Mouse (Mus musculus): Measurements from ENCODE around the gene Foxa1. TPM values are rescaled to one million over a fixed set of nuclear protein-coding genes. Genes with fewer than 3 reads are reported as not detected.

The Foxa1 gene
- total RNA-seq, 2 experiments from 2014 or later: not detected

DNA sequence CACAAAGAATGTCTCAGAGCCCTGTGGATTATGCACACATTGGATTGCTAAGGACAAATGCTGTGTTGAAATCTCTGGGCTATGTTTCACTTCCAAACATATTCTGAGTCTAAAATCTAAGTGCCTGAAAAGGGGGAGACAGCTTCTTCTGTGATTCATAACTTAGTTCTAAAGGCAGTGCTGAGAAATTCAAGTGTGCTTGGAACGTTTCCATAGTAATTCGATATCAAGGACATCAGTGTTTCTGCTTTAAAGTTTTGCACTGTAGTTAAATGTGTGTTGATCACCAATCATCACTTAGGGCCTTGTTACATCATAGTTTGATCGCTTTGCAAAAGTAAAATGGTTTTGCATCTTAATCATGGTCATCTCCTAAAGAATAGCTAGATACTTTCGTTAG, 37.0 kb downstream of the Foxa1 start:
- intact Hi-C loops (cut with DNase I): no loop called here

DNA sequence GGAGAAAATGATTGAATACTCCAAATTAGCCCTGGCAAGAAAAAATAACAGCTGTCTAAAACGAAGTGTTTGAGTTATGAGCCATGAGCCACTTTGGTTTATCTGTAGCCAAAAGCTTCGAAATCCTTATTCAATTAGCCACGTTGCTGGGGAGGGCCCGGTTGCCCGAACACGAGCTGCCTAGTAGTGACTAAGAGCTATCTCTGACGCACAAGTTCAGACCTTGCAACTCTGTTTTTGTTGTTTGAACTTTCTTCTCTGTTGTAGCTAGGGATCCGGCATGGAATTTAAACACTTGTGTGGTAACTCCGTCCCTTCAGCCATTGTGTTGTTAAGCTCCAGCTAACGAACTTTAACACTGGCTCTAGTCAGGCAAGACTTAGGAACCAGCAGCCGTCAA, 37.8 kb downstream of the Foxa1 start:
- intact Hi-C loops (cut with DNase I): no loop called here
- DNase-seq (ENCODE audit: low spot score): no peak

More for the DNA sequence above, 37.0 kb downstream of the Foxa1 start:
- no peak for DNase-seq (ENCODE audit: low spot score)

DNA sequence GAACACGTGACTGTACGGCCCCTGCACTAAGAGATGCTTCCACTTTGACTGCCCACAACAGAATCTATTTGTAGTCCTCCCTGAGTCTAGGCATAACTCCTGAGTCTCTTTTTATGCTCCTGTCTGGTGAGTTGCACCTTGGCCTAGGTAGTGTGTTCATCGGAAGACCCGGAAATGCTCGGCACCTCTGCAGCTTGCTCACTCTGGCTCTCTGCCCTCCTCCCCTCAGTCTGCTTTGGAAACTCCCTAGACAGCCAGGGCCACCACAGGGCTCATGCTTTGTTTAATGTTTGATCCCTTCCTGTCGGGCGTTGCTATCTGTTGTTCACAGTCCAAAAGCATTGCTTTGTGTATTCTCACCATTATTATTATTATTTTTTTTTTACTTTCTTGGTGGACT, 41.4 kb downstream of the Foxa1 start:
- intact Hi-C loops (cut with DNase I): no loop called here
- no peak for DNase-seq (ENCODE audit: low spot score)

DNA sequence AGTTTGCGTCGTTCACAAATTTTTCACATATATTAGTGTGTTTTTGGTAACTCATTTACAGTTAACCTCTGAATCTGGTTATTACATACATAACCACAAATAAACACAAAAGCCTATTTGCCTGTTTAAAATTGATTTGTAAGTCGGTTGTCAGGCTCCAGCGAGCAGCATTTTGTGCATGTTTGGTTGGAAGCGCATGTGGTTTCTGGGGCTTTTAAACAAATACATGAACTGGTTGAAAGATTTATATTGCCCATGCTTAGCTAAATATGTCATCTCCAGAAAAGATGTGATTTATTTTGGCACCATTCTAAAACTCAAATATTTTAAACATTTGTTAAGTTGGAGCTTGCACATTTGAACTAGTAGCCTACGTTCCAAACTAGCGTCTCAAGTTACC, 46.5 kb downstream of the Foxa1 start:
- intact Hi-C loops (cut with DNase I): no loop called here
- no peak for DNase-seq (ENCODE audit: low spot score)

DNA sequence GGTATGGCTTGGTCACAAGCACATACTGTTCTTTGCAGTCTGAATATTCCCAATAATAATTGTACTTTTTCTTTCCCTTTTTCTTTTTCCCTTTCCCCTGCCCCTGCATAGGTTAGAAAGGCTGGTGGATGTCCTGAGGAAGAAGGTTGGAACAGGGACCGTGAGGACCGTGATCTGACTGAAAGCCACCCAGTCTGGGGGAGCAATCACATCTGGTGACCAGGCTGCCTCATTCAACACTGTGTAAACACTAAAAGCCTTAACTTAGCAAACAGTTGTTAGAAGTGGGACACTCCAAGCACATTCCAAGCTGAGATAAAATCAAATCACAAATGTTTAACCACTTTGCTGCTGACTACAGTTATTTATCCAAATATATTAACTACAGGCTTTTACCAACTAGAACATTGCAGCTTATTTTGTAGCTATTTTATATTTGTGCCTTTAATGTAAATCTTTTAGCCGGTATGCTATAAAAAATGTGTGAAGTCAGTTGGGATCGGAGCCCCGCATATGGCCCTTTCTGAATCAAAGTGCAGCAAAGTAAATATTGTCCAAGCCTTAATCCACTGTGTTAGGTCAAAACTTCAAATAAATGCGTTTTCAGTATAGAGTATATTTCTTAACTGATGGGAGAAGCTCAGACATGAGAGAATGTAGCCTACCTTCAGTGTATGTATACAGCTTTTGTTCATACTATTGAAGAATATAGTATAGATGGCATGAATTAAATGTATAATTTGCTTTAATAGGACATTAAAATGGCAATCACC, 50.2 kb downstream of the Foxa1 start:
- DNase-seq (ENCODE audit: low spot score): no peak
- intact Hi-C loops (cut with DNase I): no loop called here

Other genes starting within 250 kb of the Foxa1 start
- under 1 TPM in 1 of 2 experiments, not detected in 1; 0.08 TPM for gene Ttc6, start 17.2 kb upstream of the Foxa1 start, total RNA-seq (2021)